Mouse (Mus musculus) gastrocnemius, postnatal 4 days (tissue): ENCODE data around the gene Tex264. TPM values are rescaled to one million over a fixed set of nuclear protein-coding genes. Genes with fewer than 3 reads are reported as not detected.
A peak's percentile ranks its signal among the peaks of the same experiment; 100 is the strongest.
"Not testable (repeated sequence)": the region's sequence is repeated elsewhere in the genome, so short reads cannot be mapped to it uniquely, and the experiment has no call there.

Experiments used
- DNase-seq, 2 experiments: peaks; one replicate each; pipeline ENCODE4 v3.0.0; 2021 to 2022; ENCODE audit warnings: low spot score in 2 of 2, mixed read lengths in 2 of 2
- total RNA-seq, 2 experiments: library from RNA; stranded (reverse); gene quantifications; 2 replicates each; pipeline ENCODE4 v1.2.3; 2021

The Tex264 gene
- total RNA-seq, 2 experiments from 2014 or later: 29.4 to 31.4 TPM

DNA sequence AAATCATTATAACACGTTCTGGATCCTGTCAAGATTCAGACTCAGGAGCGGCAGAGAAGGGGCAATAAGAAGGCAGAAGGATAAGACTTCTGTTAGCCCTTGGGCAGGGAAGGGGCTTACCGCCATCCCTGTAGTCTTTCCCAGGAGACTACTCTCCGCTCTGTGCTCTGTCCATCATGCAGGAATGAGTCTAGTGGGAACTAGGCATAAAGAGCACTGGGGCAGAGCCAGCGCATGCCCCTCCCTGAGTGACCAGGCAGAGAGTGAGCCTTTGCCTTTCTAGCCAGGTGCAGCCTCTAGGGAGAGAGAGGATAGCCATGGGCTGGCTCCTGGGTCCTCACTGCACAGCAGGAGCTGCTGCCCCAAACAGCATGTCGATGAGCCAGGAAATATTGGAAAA, 20.9 kb downstream of the Tex264 start:
- DNase-seq: no peak

DNA sequence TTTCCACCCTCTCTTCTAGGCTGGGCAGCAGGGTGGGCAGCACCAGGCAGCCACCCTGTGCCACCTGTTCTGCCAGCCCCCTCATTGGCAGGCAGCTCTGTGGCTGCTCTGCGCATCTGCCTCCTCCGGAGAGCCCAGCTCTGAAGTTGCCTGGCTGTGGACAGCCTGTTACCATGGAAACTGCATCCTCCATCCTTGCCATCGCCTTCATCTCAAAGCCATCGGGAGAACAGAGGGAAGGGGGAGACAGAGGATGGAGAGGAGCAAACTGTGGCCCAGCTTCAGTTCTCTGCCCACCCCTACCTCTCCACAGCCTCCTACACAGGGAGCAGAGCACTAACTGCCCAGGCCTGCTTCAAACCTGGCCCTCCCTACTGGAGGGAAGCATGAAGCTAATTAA, 21.3 kb downstream of the Tex264 start:
- no peak for DNase-seq

DNA sequence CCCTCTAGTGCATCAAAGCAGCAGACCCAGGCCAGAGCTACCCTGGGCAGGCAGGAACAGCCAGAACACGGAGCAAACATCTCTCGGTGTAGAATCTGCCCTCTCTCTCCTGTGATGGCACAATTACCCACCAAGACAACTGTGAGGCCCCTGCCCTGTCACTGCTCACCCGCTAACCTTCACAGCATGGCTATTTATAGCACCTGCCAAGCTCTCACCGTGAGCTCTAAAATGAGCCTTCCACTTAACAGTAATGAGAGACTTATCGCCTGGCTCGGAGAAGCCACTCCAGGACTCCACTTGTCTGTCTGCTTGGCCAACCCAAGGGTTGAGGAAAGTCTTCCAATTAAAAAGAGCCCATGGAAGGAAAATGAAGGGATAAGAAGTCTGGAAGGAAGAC, 22.5 kb downstream of the Tex264 start:
- DNase-seq: no peak

DNA sequence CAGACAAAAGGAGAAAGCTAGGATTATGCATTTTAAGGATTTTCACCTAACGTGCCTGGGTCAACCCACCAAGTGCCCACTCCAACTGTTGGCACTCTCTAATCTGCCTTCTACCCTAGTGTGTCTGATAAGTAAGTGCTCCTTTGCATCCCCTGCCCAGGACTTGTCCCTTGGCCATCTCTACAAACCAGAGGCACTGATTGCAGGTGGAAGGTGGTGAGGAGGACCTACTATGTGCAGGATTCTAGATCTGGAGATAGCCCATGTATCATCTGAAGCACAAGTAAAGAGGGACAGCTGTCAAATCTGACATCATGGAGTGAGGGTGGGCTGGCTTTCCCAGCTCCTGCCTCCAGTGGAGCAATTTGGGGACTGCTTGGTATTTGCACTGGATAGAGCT, 25.8 kb downstream of the Tex264 start:
- no peak for DNase-seq

DNA sequence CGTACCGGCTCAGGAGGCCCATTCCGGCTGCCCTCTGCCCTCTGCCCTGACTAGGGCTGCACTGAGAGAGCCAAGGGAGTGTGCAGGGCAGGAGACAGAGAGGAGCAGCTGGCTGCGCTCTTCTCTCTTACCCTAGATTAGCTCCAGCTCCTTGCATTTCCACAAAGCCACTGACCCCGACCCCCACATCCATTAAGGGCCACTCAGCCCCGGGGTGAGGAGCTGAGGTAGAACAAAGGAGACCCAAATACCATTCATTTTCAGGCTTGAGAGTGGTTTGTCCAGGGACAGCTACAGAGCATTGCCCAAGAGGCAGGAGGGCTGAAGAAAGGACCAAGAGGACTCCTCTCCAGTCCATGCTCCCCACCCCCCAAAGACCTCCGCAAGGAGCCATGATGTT, 26.3 kb downstream of the Tex264 start:
- DNase-seq: no peak

DNA sequence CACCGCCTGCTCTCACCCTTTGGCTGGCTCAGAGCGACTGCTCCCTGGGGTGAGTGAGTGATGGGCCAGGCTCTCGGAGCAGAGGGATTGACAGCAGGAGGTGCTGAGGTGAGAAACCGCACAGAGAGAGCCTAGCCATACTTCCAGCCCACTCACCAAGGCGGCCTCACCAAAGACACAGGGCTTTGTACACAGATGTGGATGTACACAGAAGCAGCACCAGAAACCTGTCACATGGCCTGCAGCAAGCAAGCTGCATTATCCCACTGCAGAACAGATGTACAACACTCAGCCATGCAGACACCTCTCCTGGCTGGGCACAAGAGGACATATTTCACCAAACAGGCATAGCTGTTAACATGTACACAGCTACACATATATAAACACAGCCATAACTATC, 28.1 kb downstream of the Tex264 start:
- DNase-seq: no peak

DNA sequence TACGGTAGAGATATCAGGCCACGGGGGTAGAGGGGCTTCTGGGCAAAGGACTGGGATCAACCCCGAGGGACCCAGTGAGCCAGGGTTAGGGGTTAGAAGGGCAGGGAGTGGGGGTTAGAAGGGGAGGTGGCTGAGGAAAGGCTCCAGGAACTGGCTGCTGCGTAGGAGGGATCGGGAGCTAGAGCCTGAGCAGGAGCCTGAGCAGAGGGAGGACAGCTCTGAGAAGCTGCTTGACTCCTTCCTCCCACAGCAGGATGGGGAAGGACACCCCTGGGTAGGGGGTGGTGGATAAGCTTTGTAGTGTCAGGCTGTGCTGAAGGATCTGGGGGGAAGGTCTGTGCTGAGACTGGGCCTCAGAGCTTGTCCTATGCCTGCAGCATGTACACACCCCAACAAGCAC, 28.9 kb downstream of the Tex264 start:
- DNase-seq: no peak

DNA sequence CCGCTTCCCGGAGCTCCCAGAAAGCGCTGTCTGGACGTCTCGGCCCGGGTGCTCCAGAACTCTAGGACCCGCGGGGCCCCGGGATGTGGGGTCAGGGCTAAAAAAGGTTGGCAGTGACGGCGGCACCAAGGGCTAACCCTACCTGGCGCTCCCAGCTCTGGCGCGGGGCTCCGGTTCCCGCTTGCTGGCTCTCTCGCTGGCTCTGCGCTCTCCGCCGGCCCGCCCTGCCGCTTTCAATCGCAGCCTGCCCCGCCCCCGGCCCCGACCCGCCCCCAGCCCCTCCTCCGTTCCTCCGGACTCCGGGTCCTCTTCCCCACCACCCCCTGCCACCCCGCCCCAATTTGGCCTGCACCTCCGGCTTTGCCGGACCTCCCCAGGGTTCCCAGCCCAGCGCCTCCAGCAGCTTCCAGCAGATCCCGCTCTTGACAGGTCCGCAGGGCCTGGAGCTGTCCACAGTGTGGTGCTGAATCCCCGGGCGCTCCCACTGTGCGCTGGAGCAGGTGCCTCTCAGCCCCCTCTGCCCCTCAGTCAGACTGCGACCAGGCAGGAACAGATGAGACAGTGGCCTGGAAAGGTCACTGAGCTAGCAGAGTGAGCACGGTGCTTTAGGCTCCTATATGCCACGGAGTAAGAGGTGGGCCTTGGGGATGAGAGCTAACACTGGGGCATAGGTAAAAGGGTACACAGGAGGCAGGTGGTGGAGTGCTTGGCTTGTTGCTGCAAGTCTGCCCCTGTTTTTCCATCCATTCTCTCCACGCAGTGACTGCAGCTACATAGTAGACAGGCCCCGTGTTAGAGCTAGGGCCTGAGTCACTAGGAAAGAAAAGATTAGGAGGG, 29.6 kb downstream of the Tex264 start, which contains the start of gene Grm2:
Gene Grm2, minus strand, starts transcription at position 199 of the 837 bp plus-strand sequence.
- DNase-seq: peak; percentile 56 to 75

DNA sequence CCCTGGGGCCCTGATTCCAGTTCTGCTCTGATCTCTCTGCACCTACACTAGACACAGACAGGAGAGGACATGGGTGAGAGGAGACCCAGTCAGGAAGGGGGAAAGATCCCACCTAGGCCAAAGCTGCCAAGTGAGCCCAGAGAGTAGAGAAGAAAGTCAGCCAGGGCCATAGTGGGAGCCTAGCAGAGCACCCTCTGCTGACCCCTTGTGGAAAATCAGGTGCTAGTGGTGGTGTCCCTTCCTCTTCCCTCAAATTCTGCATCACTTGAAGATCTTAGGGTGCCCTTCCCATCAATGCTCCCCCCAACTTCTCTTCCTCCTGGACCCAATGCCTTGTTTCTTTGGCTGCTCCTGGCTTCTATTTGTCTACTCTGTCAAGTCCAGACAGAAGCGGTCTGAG, 33.0 kb downstream of the Tex264 start:
- DNase-seq: no peak

DNA sequence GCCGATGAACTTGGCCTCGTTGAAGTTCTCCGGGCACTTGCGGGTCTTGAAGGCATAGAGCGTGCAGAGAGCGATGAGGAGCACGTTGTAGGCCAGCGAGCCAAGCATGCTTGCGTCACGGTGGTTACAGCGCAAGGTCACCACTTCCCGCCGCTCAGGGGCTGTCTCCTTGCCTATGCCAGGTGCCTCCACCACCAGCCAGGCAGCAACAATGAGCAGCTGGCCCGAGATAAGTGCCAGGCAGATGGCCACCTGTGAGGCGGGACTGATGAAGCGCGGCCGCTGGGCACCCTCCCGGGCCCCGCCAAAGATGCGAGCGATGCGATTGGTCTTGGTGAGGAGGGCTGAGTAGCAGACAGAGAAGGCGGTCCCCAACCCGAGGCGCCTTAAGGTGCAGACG, 38.5 kb downstream of the Tex264 start:
- DNase-seq: no peak

DNA sequence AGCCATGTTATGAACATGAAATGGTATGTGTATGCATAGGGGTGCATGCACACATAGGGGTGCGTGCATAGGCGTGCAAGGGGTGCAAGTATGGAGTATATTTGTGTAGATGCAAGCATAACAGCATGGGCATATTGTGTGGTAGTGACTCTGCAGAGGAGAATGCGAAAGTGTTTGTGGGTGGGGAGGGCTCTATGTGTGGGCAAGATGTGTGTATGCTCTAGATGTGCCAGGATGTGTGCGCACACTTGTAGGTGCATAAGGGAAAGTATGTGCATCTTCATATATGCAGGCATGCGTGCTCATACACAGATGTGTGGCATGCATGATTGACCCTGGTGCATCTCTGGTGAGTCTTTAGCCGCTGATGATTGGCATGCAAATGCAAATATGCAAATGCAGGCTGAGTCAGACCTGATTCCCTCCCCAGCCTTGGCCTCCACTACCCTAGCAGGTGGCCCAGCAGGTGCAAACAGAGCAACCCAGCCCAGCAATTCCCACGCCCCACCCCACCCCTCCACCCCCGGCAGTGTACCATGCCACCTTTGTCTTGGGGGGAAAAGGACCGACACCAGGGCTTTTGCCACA, 39.9 kb downstream of the Tex264 start:
- DNase-seq: no peak

DNA sequence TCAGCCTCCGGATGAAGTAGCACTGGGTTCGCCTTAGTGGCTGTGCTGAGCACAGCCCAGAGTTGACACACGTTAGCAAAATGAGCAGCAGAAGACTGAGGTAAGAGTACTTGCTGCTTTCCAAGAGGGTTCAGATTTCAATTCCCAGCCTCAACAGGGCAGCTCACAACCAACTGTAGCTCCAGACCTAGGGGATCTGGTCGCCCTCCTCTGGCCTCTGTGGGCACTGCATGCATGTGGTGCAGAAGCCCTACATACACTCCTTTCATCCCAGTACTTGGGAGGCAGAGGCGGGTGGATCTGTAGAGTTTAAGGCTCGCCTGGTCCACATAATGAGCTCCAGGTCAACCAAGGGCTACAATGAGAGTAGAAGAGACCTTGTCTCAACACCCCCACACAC, 41.9 kb downstream of the Tex264 start:
- no peak for DNase-seq

DNA sequence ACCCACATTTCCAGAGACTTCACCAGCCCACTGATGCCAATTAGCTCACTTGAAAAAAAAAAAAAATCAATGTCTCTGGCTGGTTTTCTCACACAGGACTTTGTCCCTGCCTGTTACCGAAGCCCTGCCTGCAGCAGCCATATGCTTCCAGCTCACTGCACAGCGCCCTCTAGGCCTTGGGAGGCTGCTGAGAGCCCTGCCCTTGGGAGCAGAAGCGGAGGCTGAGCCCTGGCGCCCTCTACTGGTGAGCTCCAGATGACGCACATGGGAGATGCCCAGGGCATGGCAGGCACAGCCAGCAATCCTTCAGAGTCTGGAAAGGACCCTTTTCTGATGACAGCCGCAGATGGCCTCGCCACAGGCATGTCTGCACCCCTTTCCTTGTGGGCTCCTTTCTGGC, 42.6 kb downstream of the Tex264 start:
- peak; percentile 53 to 71 for DNase-seq

DNA sequence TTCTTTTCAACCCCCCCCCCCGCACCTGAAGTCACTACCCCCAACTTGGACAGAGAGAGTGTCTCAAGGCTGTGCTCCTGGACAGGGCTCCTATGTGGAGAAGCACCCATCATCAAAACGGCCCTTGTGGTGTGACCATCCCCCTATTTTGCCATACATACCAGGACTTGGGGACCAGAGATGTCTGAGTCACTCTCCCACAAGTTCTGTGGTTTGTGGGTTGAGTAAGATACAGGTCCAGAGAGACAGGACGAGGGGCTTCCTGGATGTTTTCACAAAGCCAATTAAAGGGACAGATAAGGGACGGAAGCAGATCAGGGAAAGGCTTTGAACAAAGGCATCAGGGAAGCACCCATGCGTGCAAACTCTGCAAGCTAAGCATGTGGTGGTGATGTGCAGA, 44.4 kb downstream of the Tex264 start:
- DNase-seq: no peak

DNA sequence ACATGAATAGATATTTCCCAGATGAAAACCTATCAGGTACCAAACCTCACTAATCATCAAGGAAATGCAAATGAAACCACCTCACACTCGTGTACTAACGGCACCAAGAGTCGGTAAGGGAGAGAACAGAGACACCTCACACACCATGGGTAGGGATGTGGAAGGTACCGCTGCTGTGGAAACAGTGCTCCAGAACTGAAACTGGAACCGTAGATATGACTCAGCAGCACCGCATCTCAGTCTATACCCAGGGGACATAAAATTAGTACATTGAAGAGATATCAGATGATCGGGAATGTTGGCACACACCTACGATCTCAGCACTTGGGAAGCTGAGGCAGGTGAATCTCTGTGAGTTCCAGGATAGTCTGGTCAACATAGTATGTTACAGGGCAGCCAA, 47.6 kb downstream of the Tex264 start:
- no peak for DNase-seq

DNA sequence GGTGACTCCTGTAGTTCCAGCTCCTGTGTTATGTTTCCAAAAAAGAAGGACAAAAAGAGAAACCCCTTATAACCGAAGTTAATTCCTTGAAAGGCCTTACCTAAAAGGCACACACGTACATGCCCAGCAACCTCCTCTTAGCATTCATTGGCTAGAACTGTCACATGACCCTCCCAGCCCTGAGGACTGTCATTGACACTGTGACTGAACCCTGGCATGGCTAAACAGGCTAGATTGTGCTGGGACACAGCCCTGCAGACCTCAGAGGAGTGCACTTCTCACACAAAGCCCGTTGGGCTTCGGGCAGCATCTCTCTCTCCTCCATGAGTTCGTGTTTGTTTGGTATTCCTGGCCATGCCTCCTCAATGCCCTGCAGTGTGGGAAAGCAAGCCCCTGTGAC, 53.5 kb downstream of the Tex264 start:
- DNase-seq: no peak

DNA sequence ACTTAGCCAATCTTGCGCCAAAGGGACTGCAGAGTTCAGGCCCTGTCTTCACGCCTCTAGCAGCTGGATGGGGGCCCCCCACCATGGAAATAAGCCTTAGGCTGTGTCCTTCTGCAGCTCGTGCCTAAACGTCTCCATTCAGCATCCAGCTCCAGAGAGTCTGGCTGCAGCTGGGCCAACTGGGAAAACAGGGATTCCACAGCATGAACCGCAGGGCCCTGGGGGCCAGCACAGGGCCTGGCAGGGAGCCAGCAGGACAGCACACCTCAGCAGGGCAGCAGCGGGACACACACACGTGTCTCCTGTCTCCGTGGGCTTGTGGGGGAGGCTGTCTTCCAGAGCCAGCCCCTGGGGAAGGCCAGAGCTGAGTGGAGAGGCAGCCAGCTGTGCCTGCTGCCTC, 57.9 kb downstream of the Tex264 start:
- not testable (repeated sequence) for DNase-seq

DNA sequence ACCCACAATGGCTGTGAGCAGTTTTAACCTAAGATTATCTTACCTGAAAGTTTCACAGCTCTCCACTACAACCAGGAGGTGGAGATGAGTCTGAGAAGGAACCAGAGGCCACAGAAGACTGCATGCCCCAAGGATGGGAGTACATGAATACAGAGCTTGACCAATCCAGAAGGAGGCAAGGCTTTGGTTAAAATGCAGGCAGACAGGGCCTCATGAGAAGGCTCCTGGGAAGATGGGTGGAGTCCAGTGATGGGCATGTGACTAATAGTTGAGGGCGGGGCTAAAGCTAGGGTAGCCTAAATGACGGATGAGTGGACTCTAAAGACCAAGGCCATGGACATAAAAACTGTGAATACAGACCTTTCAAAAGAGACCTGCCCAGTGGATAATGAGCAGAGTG, 59.4 kb downstream of the Tex264 start, which contains the start of gene Iqcf6:
Gene Iqcf6, plus strand, starts transcription at position 301 of the 400 bp plus-strand sequence.
- DNase-seq: no peak

DNA sequence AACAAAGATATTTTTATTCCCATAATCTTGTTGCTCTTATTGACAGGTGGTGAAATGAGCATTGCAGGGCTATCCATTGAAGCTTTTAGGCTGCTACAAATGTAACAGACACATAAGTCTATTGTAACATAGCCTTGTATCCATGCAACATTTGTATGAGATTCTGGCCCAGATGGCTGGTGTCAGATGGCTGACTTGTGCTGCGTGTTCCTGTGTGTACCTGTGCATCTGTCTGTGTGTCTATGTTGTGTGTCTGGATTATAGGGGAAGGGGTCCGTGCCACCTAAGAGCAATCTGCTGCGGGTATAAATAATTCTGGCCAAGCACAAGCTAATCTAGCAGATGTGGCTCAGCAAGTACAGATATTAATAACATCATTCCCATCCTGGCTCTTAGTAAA, 68.2 kb downstream of the Tex264 start:
- no peak for DNase-seq

DNA sequence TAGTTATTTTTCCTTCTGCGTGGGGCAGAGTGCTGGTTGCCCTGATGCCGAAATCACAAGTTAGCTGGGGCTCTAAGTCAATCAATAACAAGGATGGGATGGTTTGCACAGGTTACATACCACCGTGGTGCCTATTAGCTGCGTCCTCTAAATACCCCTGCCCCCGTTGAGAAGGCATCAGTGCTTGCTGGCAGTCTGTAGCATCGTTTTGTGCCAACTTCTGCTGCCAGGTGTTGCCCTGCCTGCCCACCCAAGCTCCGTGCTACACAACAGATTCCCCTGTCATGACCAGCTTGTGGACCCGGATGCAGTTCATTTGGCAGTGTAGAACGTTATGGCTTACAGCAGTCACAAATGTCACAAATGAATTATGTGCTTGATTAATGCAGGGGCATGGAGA, 69.4 kb downstream of the Tex264 start:
- no peak for DNase-seq

DNA sequence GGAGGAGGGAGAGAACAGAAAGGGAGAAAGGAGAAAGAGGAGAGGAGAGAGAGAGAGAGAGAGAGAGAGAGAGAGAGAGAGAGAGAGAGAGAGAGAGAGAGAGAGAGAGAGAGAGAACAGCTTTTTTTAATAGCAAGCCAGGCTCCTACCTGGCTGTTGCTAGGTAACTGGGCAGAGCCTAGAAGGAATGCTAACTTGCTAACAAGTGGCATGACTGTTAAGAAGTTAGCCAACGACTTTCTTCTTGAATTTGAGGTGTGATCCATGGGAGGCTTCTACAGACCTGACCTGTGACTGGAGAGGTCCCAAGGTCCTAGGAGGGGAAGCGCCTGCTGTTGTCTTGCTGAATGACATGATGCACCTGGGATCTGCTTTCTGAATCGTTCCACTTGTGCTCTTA, 71.1 kb downstream of the Tex264 start:
- no peak for DNase-seq

DNA sequence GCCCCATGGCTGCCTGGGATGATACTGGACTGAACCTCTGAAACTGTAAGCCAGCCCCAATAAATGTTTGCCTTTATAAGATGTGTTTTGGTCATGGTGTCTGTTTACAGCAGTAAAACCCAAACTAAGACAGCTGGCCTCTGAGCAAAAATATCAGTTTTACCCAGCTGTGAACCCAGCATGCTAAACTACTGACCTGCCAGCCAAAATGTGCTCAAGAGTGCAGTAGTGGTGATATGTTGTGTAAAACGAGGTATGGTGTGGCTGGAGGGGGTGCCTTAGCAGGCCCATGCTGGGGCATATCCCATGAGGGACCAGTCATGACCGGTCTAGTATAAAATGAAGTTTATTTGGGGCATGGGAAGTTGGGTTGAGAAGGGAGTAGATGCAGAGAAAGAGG, 71.8 kb downstream of the Tex264 start:
- no peak for DNase-seq

DNA sequence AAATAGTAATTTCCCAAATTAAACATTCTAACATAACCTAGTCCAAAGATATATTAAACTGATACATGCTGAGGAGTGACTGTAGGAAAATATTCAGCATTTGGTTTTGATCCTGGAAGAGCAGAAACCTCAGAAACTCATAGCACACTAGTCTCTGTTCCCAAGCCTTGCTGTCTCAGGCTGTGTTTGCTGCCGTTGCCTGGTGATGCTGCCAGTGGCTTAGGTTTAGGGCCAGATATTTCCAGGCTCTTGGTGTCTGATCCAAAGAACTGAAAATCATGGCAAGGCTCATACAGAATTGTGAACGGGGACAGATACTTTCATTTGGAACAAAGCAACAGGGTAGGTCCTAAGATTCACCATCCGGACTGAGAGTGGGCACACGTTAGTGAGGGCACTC, 75.0 kb downstream of the Tex264 start:
- no peak for DNase-seq
